Mouse (Mus musculus): ENCODE measurements around the gene Ppp1r15a.
"Not testable (repeated sequence)": the region's sequence is repeated elsewhere in the genome, so short reads cannot be mapped to it uniquely, and the experiment has no call there.

The Ppp1r15a gene

DNA sequence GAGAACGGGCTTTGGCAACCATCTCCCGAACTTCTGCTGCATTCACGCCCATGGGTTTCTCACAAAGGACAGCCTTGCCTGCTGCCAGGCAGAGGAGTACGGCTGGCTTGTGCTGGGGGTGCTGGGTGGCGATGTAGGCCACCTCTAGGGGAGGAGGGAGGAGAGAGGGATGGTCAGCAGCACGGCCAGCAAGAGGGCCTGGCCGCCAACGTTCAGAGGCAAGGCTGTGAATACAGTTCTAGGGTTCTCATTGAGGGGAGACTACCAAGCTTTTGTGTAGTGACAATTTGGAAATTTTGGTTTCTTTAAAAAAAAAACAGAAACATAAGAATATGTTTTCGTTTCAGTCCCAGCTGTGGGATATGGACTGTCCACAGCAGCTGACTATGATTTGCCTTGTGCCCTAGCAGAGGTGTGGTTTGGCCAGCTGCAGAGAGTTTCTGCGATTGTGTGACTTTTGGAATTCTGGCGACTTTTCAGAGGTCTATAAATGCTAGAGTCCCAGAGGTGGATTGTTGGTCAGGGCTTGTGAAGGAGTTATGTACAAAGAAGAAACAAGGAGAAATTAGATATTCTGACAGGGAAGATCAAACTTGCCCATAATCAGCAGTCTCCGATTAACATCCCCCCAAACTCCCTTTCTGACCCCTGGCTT is 39.2 kb downstream of the Ppp1r15a start, which contains the start of gene Gm45808:
Gene Gm45808, minus strand, starts transcription at position 51 of the 655 bp plus-strand sequence.
- in situ Hi-C loops (cut with MboI; ENCODE audit: low sequenced_read_pairs), result no loop called here

DNA sequence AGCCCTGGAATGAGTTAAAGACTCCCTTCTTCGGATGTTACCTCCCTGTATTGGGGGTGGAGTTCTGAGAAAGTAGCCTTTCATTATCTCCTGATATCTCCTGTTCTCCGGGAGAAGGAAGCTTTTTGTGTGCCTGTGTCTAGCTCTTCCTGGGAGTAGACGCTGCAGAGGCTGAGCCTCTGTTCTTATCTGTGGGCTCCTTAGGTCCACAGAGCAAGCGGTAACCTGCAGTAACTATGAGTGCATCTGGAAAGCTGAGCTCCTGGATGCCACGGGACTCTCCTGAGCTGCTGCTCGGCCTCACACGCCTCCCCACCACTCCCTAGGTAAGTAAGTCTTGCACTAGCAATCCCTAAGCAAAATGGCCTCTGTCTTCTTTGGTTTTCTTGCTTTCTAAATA is 39.9 kb downstream of the Ppp1r15a start:
- in situ Hi-C loops (cut with MboI; ENCODE audit: low sequenced_read_pairs), result no loop called here

DNA sequence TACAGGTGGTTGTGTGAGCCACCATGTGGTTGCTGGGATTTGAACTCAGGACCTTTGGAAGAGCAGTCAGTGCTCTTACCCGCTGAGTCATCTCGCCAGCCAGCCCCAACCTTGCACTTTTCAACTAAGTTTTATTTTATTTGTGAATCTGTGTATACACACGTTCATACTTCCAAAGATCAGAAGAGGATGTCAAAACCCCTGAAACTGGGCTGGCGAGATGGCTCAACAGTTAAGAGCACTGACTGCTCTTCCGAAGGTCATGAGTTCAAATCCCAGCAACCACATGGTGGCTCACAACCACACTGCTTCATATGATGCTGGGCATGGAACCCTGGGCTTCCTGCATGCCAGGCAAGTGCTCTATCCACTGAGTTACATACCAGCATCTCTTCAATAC is 41.1 kb downstream of the Ppp1r15a start:
- in situ Hi-C loops (cut with MboI; ENCODE audit: low sequenced_read_pairs), result not testable (repeated sequence)

DNA sequence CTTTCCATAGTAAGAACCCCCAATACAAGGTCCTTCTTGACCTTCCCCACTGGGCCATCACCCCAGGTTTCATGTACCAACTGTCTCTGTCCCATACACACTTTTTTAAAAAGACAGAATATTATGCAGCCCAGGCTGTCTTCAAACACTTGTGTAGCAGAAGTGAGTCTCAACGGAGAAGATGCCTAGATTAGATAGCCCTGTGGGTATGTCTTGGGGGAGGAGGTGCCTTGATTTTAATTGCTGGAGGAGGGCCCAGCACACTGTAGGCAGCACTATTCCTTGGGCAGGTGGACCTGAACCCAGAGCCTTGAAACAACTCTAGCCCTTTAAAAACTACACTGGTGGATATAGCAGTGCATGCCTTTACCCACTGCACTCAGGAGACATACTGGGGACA is 43.9 kb downstream of the Ppp1r15a start:
- in situ Hi-C loops (cut with MboI; ENCODE audit: low sequenced_read_pairs), result no loop called here

DNA sequence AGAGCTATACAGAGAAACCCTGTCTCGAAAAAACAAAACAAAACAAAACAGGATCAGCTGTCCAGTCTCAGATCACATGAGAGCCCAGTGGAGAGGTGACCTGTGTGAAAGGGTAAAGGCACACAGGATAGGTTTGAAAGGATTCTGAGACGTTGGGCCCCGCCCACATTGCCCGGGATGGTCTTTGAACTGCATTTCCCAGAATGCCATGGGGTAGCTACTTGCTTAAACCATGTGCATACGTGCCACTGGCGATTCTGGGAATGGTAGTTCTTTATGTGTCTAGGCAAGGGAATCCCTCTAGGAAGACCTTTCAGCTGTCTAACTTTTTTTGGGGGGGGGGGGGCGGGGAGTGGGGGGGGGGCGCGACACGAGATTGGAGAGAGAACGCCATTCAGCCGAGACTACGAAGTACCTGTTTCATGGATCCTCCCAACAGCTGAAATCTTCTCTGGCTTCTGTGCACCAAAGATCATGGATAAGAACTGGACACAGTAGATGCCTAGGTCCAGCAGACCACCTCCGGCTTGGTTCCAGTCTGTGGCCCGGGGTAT is 44.6 kb downstream of the Ppp1r15a start, which contains the start of gene Tulp2:
Gene Tulp2, plus strand, starts transcription at position 504 of the 554 bp plus-strand sequence.
- in situ Hi-C loops (cut with MboI; ENCODE audit: low sequenced_read_pairs), result no loop called here

DNA sequence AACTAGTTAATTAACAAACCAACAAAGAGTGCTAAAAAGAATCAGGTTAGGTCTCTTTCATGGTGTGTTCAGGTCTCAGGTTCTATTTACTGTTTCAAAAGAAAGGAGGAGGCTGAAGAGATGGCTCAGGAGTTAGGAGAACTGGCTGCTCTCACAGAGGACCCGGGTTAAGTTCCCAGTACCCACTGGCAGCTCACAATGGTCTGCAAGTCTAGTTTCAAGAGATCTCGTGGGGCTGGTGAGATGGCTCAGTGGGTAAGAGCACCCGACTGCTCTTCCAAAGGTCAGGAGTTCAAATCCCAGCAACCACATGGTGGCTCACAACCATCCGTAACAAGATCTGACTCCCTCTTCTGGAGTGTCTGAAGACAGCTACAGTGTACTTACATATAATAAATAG is 45.8 kb downstream of the Ppp1r15a start:
- in situ Hi-C loops (cut with MboI; ENCODE audit: low sequenced_read_pairs), result not testable (repeated sequence)

DNA sequence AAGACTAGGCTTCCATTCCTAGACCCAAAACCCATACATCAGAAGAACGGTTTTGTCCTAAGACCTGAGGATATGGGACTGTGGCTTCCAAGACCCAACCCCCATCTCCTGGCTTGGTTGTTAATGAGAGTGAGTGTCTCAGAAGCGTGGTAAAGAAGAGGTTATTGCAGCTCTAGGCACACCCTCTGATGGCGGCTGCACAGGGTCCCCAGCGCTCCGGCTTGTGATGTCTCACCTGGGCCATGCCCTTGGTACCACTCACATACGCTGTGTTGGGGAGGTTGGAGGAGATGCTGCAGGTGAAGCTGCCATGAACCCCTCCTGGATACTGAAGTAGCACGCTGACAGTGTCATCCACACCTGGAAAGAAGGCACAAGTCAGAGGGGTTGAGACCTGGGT is 47.3 kb downstream of the Ppp1r15a start:
- in situ Hi-C loops (cut with MboI; ENCODE audit: low sequenced_read_pairs), result no loop called here

DNA sequence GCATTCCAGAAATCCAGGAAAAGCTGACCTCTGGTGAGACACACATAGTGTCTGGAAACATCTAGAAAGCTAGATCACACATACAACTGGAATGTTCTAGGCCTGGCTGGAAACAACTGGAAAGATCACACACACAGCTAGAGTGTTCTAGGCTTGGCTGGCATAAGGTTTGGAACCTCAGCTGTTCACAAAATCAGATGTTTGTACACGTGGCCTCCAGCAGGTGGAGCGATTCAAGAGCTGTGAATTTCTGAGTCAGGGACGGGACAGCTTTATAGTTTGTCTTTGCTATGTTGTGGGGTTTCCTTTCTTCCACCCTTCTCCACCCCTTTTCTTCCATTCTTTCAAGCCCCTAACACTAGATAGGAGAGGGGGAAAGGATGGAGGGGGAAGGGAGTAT is 49.1 kb downstream of the Ppp1r15a start:
- in situ Hi-C loops (cut with MboI; ENCODE audit: low sequenced_read_pairs), result no loop called here

DNA sequence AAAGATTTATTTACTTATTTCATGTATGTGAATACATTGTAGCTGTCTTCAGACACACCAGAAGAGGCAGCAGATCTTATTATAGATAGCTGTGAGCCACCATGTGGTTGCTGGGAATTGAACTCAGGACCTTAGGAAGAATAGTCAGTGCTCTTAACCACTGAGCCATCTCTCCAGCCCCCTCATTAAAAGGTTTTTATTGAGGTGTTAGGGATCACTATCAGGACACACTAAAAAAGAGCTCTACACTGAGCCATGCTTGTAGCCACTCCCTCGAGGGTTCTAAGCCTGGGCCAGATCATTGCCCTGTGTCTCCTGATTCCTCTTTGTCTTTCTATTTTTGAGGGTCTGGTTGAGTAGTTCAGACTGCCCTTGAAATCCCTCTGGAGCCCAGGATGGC is 49.6 kb downstream of the Ppp1r15a start:
- in situ Hi-C loops (cut with MboI; ENCODE audit: low sequenced_read_pairs), result no loop called here

DNA sequence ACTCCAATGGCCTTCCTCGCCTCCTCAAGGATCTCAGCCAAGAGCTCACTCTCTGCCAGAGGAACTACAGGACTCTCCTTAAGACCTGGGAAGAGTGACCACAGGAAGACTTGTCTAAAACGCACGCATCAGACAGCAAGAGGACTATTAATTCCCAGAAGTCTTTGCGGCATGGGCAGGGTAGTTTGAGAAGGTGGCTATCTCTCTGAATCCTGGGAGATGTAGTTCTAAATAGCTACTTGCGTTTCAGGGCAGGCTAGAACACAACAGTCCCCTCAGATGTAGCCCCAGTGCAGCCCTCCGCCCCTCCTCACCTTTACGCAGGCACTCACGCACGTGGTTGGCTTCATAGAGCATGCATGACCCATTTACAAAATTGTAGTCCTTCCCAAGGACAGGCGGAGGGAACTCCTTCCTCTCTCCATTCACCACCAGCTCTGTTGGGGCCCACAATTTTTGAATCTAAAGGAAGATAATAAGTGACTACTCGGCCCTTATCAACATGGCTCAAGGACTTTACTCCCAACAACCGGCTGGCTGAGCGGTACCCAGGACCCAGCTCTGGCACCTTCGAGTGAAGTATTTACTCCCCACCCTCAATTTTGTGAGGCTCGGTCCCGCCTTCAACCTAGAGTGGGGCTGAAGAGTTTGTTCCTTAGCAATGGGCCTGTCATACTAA is 50.6 kb downstream of the Ppp1r15a start:
- in situ Hi-C loops (cut with MboI; ENCODE audit: low sequenced_read_pairs), result no loop called here
